Mouse (Mus musculus): ENCODE measurements at regions not wholly inside any gene's neighbourhood (a gene's known extent, or its start where the extent isn't known, plus 50 kb on each side); places are given as distances from the start of the nearest gene placed in this dataset.

DNA sequence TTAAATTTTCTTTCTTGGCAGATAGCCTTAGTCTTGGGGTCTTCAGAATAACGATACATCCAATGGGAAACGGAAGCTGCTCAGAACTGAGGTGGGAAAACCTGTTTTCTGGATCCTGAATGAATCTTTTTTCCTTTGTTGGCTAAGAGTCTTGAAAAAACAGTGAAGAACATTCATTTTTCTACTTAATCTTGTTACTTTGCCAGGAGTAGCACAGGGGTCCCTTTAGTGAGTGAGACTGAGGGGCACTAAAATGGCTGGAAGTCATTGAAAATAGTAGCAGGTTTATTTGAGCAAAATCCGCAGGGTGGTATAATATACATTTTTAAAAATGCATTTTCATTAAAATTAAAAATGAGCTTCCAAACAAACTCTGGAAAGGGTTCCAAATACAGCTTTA lies 442.8 kb downstream of the Gm43517 start:
- H3K27ac ChIP-seq (ENCODE audit: control insufficient read depth, low read depth, low read length) = no peak overlapping the region
- no peaks in the 10 kb centered on the region for H3K36me3 ChIP-seq (ENCODE audit: control insufficient read depth in 1 of 2, insufficient read depth in 2 of 2, low read length in 2 of 2)
- TF ChIP-seq RAD21 (IDR thresholded peaks at IDR 0.05; ENCODE audit: low read depth, low read length) = no peak
- TF ChIP-seq ZMIZ1 (IDR thresholded peaks at IDR 0.05; ENCODE audit: low read depth, low read length) = no peak
- TF ChIP-seq KAT2A (conservative IDR thresholded peaks at IDR 0.05; ENCODE audit: low read depth, low read length) = no peak
- TF ChIP-seq RCOR1 (IDR thresholded peaks at IDR 0.05; ENCODE audit: low read depth, low read length) = no peak
- no peak for TF ChIP-seq MEF2A (IDR thresholded peaks at IDR 0.05; ENCODE audit: extremely low read depth, insufficient replicate concordance, low read depth, low read length, poor library complexity, severe bottlenecking)
- no peaks in the 10 kb centered on the region for H3K79me2 ChIP-seq (ENCODE audit: control insufficient read depth, insufficient read depth, low read length, poor library complexity)
- DNase-seq (ENCODE audit: low read depth, low spot score) = no peak
- no peaks in the 10 kb centered on the region for H3K27me3 ChIP-seq (ENCODE audit: control insufficient read depth in 1 of 2, insufficient read depth in 2 of 2, low read length in 2 of 2)
- no peaks in the 10 kb centered on the region for H3K4me1 ChIP-seq (ENCODE audit: control insufficient read depth in 1 of 2, insufficient read depth in 2 of 2, low read length in 2 of 2)
- H3K9me3 ChIP-seq (replicated peaks; ENCODE audit: insufficient read depth, low read length) = no peaks in the 10 kb centered on the region
- no peak overlapping the region for H3K4me3 ChIP-seq (ENCODE audit: control insufficient read depth in 1 of 2, insufficient read depth in 1 of 2, low read depth in 2 of 2, low read length in 2 of 2)
- no peak overlapping the region for H3K9ac ChIP-seq (ENCODE audit: control insufficient read depth, low read depth, low read length, poor library complexity, severe bottlenecking)

GRCm38 (mm10) chr12:49828553-49828952 lies 443.6 kb downstream of the Gm43517 start:
- no peak for DNase-seq (ENCODE audit: low read depth, low spot score)
- Histone ChIP-seq H3K4me1 (ENCODE audit: control insufficient read depth in 1 of 2, insufficient read depth in 2 of 2, low read length in 2 of 2) (no peaks in the 10 kb centered on the region), H3K79me2 (ENCODE audit: control insufficient read depth, insufficient read depth, low read length, poor library complexity) (no peaks in the 10 kb centered on the region), H3K27ac (ENCODE audit: control insufficient read depth, low read depth, low read length) (no peak overlapping the region), H3K9me3 (replicated peaks; ENCODE audit: insufficient read depth, low read length) (no peaks in the 10 kb centered on the region), H3K27me3 (ENCODE audit: control insufficient read depth in 1 of 2, insufficient read depth in 2 of 2, low read length in 2 of 2) (no peaks in the 10 kb centered on the region), H3K36me3 (ENCODE audit: control insufficient read depth in 1 of 2, insufficient read depth in 2 of 2, low read length in 2 of 2) (no peaks in the 10 kb centered on the region), H3K4me3 (ENCODE audit: control insufficient read depth in 1 of 2, insufficient read depth in 1 of 2, low read depth in 2 of 2, low read length in 2 of 2) (no peak overlapping the region), H3K9ac (ENCODE audit: control insufficient read depth, low read depth, low read length, poor library complexity, severe bottlenecking) (no peak overlapping the region)
- TF ChIP-seq NELFE (IDR thresholded peaks at IDR 0.05; ENCODE audit: low read depth, low read length) (no peak), USF2 (IDR thresholded peaks at IDR 0.05; ENCODE audit: borderline replicate concordance in 1 of 2, insufficient read depth in 1 of 2, low read depth in 1 of 2, low read length in 2 of 2) (no peak), ELF1 (IDR thresholded peaks at IDR 0.05; ENCODE audit: low read depth, low read length) (no peak), EP300 (IDR thresholded peaks at IDR 0.05; ENCODE audit: low read depth in 1 of 2, low read length in 2 of 2) (no peak), HCFC1 (IDR thresholded peaks at IDR 0.05; ENCODE audit: low read depth, low read length) (no peak), RCOR1 (IDR thresholded peaks at IDR 0.05; ENCODE audit: low read depth, low read length) (no peak), ZKSCAN1 (IDR thresholded peaks at IDR 0.05; ENCODE audit: low read depth, low read length) (no peak), E2F4 (IDR thresholded peaks at IDR 0.05; ENCODE audit: borderline replicate concordance, low read depth, low read length) (no peak), BHLHE40 (IDR thresholded peaks at IDR 0.05; ENCODE audit: borderline replicate concordance, low read depth, low read length) (no peak), ZMIZ1 (IDR thresholded peaks at IDR 0.05; ENCODE audit: low read depth, low read length) (no peak), TCF12 (IDR thresholded peaks at IDR 0.05; ENCODE audit: low read depth, low read length) (no peak), NRF1 (IDR thresholded peaks at IDR 0.05; ENCODE audit: insufficient read depth, low read depth, low read length, poor library complexity, severe bottlenecking) (no peak)

Measured in MEL (cell line).